Mouse (Mus musculus): ENCODE data around the gene Acyp2.

GRCm38 (mm10) chr11:30607587-30608518, 41.5 kb downstream of the Acyp2 start:
- no peak for TF ChIP-seq CTCF (IDR thresholded peaks at IDR 0.05; ENCODE audit: extremely low read depth, insufficient read depth, low read length)
- TF ChIP-seq POLR2A (IDR thresholded peaks at IDR 0.05; ENCODE audit: extremely low read depth, insufficient read depth, low read length) = no peak

All from cortical plate, adult 2 months (tissue).